Mouse (Mus musculus): ENCODE data around the gene Abcc6. TPM values are rescaled to one million over a fixed set of nuclear protein-coding genes. Genes with fewer than 3 reads are reported as not detected.
A peak's percentile ranks its signal among the peaks of the same experiment; 100 is the strongest.

The Abcc6 gene
- polyA plus RNA-seq, 1 experiment from 2014 or later, result 10.8 TPM

GRCm38 (mm10) chr7:46000577-46000976 is 29.5 kb downstream of the Abcc6 start:
- H3K27ac ChIP-seq (ENCODE audit: low read depth), result no peak overlapping the region
- 86% methylated on average over 4 of the region's 4 CpGs for WGBS (ENCODE audit: insufficient replicate concordance)

DNA sequence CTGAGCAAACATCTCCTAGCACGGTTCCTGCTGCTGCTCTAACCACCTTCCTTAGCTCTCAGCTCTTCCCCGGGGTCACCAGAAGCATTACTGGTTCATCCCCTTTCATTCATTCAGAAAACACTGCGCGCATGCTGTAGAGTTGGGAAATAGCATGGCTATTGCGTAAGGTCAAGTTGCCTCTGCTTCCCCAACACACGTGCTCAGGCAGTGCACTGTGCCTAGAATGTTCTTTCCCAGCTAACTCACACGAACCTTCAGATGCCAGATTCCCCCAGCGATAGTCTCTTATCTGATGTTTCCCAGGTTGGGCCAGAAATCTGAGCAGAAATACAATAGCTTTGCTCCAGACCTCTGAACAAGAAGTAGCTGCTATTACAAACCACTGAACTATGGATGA is 37.6 kb downstream of the Abcc6 start:
- ATAC-seq, result peak; percentile 82
- H3K4me3 ChIP-seq (ENCODE audit: low read depth, low read length), result no peak overlapping the region
- H3K27ac ChIP-seq (ENCODE audit: low read depth), result no peak overlapping the region
- peak; percentile 44 for DNase-seq
- peaks cover 12% of the 10 kb centered on the region; the same call in 1 of the 2 replicates for H3K36me3 ChIP-seq (replicated peaks; ENCODE audit: insufficient read depth, low read length)
- no peak for TF ChIP-seq EP300 (IDR thresholded peaks at IDR 0.05; ENCODE audit: low read depth)
- TF ChIP-seq CTCF (IDR thresholded peaks at IDR 0.05; ENCODE audit: low read depth), result no peak
- 45% methylated on average over 8 of the region's 8 CpGs for WGBS (ENCODE audit: insufficient replicate concordance)
- H3K9ac ChIP-seq (replicated peaks), result no peak overlapping the region
- no peaks in the 10 kb centered on the region for H3K9me3 ChIP-seq (ENCODE audit: low read length)
- H3K27me3 ChIP-seq (ENCODE audit: insufficient read depth, low read length), result no peaks in the 10 kb centered on the region
- H3K4me2 ChIP-seq (ENCODE audit: low read depth, low read length), result no peak overlapping the region
- no peaks in the 10 kb centered on the region for H3K4me1 ChIP-seq (ENCODE audit: insufficient read depth)

More at GRCm38 (mm10) chr7:46000577-46000976, 29.5 kb downstream of the Abcc6 start:
- no peak for ATAC-seq
- H3K36me3 ChIP-seq (replicated peaks; ENCODE audit: insufficient read depth, low read length), result peaks cover 16% of the 10 kb centered on the region; the same call in 1 of the 2 replicates
- no peak overlapping the region for H3K4me3 ChIP-seq (ENCODE audit: low read depth, low read length)
- TF ChIP-seq EP300 (IDR thresholded peaks at IDR 0.05; ENCODE audit: low read depth) (no peak), CTCF (IDR thresholded peaks at IDR 0.05; ENCODE audit: low read depth) (no peak)
- H3K27me3 ChIP-seq (ENCODE audit: insufficient read depth, low read length), result no peaks in the 10 kb centered on the region
- no peak for DNase-seq
- no peak overlapping the region for H3K4me2 ChIP-seq (ENCODE audit: low read depth, low read length)
- H3K9ac ChIP-seq (replicated peaks), result no peak overlapping the region
- no peaks in the 10 kb centered on the region for H3K9me3 ChIP-seq (ENCODE audit: low read length)
- no peaks in the 10 kb centered on the region for H3K4me1 ChIP-seq (ENCODE audit: insufficient read depth)

DNA sequence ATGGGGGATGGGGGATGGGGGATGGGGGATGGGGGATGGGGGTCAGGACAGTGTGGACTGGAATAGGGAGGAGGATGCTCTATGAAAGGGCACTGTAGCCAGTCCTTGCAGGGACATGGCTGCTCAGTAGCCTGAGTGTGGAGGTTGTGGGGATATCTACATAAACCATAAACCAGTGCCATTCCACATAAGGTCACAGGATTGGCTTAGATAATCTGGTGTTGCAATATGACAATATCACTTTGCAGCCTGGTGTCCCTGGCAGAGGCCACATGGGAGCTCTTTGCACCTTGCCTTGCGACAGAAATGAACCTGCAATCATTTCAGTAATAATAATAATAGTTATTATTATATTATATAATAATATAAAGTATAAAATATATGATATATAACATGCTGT is 41.8 kb downstream of the Abcc6 start:
- Histone ChIP-seq H3K9me3 (ENCODE audit: low read length) (no peaks in the 10 kb centered on the region), H3K9ac (replicated peaks) (no peak overlapping the region), H3K4me2 (ENCODE audit: low read depth, low read length) (no peak overlapping the region), H3K36me3 (replicated peaks; ENCODE audit: insufficient read depth, low read length) (peaks cover 15% of the 10 kb centered on the region; the same call in 1 of the 2 replicates), H3K4me1 (ENCODE audit: insufficient read depth) (no peaks in the 10 kb centered on the region), H3K4me3 (ENCODE audit: low read depth, low read length) (no peak overlapping the region), H3K27me3 (ENCODE audit: insufficient read depth, low read length) (no peaks in the 10 kb centered on the region), H3K27ac (ENCODE audit: low read depth) (no peak overlapping the region)
- 48% methylated on average over 1 of the region's 1 CpGs for WGBS (ENCODE audit: insufficient replicate concordance)
- TF ChIP-seq EP300 (IDR thresholded peaks at IDR 0.05; ENCODE audit: low read depth) (no peak), CTCF (IDR thresholded peaks at IDR 0.05; ENCODE audit: low read depth) (no peak)
- ATAC-seq, result peak; percentile 62
- DNase-seq, result no peak

DNA sequence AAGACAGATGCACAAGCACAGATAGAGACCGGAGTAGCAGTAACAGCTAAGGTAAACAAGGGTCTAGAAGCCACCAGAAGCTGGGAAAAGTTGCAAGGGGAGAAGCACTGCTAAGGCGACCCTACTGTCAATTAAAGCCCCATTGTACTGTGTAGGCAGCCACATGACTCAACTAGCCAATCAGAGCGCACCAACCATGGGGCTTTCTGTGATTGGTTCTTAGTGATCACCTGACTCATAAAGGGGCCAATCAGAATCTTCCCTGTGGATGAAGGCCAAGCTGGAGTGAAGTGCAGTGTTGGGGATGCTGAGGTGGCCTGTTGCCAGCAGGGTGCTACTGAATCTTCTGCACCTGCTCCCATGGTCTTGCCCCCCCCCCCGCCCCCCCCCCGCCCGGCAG is 43.2 kb downstream of the Abcc6 start:
- TF ChIP-seq EP300 (IDR thresholded peaks at IDR 0.05; ENCODE audit: low read depth) (no peak), CTCF (IDR thresholded peaks at IDR 0.05; ENCODE audit: low read depth) (no peak)
- Histone ChIP-seq H3K4me3 (ENCODE audit: low read depth, low read length) (no peak overlapping the region), H3K27me3 (ENCODE audit: insufficient read depth, low read length) (no peaks in the 10 kb centered on the region), H3K4me2 (ENCODE audit: low read depth, low read length) (no peak overlapping the region), H3K4me1 (ENCODE audit: insufficient read depth) (no peaks in the 10 kb centered on the region), H3K9me3 (ENCODE audit: low read length) (no peaks in the 10 kb centered on the region), H3K9ac (replicated peaks) (no peak overlapping the region), H3K36me3 (replicated peaks; ENCODE audit: insufficient read depth, low read length) (peaks cover 15% of the 10 kb centered on the region; the same call in 1 of the 2 replicates), H3K27ac (ENCODE audit: low read depth) (no peak overlapping the region)
- 70% methylated on average over 5 of the region's 6 CpGs for WGBS (ENCODE audit: insufficient replicate concordance)
- DNase-seq (no peak), ATAC-seq (peak; percentile 33; the same call in 1 of the 2 replicates)

DNA sequence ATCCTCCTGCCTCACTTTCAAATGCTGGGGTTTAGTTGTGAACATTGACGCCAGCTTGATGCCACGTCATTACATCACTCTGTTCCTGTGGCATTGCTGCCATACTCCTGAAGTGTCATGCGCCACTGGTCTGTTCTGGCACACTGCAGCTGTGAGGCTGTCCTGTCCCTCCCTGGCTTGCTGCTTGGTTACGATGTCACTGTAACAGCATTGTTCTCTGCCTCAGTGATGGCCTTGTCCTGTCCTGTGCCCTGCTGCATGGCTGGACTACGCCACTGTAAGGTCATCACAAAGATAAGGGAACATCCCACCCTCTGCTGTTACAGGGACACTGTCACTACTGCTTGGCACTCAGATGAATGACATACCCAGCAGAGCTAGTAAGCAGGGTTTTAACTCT is 48.5 kb downstream of the Abcc6 start:
- Histone ChIP-seq H3K9me3 (ENCODE audit: low read length) (no peaks in the 10 kb centered on the region), H3K9ac (replicated peaks) (no peak overlapping the region), H3K4me3 (ENCODE audit: low read depth, low read length) (no peak overlapping the region), H3K27me3 (ENCODE audit: insufficient read depth, low read length) (no peaks in the 10 kb centered on the region), H3K4me1 (ENCODE audit: insufficient read depth) (no peaks in the 10 kb centered on the region), H3K27ac (ENCODE audit: low read depth) (no peak overlapping the region), H3K36me3 (replicated peaks; ENCODE audit: insufficient read depth, low read length) (0 out of 2 replicates have a peak, but pooled peaks cover 8% of the 10 kb centered on the region), H3K4me2 (ENCODE audit: low read depth, low read length) (no peak overlapping the region)
- 74% methylated on average over 5 of the region's 5 CpGs for WGBS (ENCODE audit: insufficient replicate concordance)
- TF ChIP-seq CTCF (IDR thresholded peaks at IDR 0.05; ENCODE audit: low read depth) (no peak), EP300 (IDR thresholded peaks at IDR 0.05; ENCODE audit: low read depth) (no peak)
- DNase-seq (no peak), ATAC-seq (no peak)

DNA sequence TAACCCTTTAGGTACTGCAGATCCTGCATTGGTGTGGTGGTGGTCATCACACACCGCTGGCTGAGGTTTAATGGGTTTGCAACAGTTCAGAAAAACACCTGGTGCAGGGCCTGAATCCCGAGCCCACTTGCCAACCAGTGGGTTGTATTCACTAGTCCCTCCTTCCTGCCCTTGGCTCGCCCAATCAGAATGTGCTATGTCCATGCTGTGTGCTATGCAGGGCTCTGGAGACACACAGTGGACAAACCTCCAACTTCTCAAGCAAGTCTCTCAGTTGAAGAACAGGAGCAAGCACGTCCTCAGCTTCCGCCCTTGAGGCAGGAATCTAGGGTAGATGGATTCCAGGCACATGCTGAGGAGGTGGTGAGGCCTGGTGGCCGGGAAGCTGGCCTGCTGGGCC is 55.6 kb downstream of the Abcc6 start:
- TF ChIP-seq CTCF (IDR thresholded peaks at IDR 0.05; ENCODE audit: low read depth) (no peak), EP300 (IDR thresholded peaks at IDR 0.05; ENCODE audit: low read depth) (no peak)
- H3K27me3 ChIP-seq (ENCODE audit: insufficient read depth, low read length), result no peaks in the 10 kb centered on the region
- H3K9ac ChIP-seq (replicated peaks), result no peak overlapping the region
- no peak overlapping the region for H3K27ac ChIP-seq (ENCODE audit: low read depth)
- H3K9me3 ChIP-seq (ENCODE audit: low read length), result no peaks in the 10 kb centered on the region
- DNase-seq, result no peak
- WGBS (ENCODE audit: insufficient replicate concordance), result 58% methylated on average over 6 of the region's 6 CpGs
- no peak overlapping the region for H3K4me3 ChIP-seq (ENCODE audit: low read depth, low read length)
- no peak overlapping the region for H3K4me2 ChIP-seq (ENCODE audit: low read depth, low read length)
- no peak for ATAC-seq
- H3K4me1 ChIP-seq (ENCODE audit: insufficient read depth), result no peaks in the 10 kb centered on the region
- no peaks in the 10 kb centered on the region for H3K36me3 ChIP-seq (replicated peaks; ENCODE audit: insufficient read depth, low read length)

DNA sequence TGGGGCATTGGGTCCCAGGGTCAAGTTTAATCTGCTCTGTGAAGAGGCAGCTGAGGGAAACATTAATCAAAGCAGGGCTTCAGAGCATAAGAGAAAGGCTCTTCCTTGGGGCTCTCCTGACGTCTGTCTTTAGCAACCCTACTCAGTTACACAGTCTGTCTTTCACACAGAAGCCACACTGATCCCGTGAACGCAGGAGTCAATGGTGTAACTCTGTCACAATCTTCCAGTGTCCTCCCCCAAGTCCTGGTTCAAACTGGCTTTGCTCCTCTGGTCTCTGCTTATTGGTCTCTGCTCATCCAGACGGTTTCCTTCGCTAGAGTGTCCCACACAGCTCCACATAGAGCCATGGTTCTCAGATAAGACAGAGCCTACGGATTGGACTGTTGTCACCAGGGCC is 56.0 kb downstream of the Abcc6 start:
- Histone ChIP-seq H3K4me2 (ENCODE audit: low read depth, low read length) (no peak overlapping the region), H3K9ac (replicated peaks) (no peak overlapping the region), H3K4me1 (ENCODE audit: insufficient read depth) (no peaks in the 10 kb centered on the region), H3K27ac (ENCODE audit: low read depth) (no peak overlapping the region), H3K4me3 (ENCODE audit: low read depth, low read length) (no peak overlapping the region), H3K27me3 (ENCODE audit: insufficient read depth, low read length) (no peaks in the 10 kb centered on the region), H3K36me3 (replicated peaks; ENCODE audit: insufficient read depth, low read length) (no peaks in the 10 kb centered on the region), H3K9me3 (ENCODE audit: low read length) (no peaks in the 10 kb centered on the region)
- ATAC-seq (peak; percentile 66), DNase-seq (no peak)
- TF ChIP-seq CTCF (IDR thresholded peaks at IDR 0.05; ENCODE audit: low read depth) (no peak), EP300 (IDR thresholded peaks at IDR 0.05; ENCODE audit: low read depth) (no peak)
- 30% methylated on average over 6 of the region's 6 CpGs for WGBS (ENCODE audit: insufficient replicate concordance)
